Mouse (Mus musculus): ENCODE data around the gene Sptssa.

Gene Sptssa

DNA sequence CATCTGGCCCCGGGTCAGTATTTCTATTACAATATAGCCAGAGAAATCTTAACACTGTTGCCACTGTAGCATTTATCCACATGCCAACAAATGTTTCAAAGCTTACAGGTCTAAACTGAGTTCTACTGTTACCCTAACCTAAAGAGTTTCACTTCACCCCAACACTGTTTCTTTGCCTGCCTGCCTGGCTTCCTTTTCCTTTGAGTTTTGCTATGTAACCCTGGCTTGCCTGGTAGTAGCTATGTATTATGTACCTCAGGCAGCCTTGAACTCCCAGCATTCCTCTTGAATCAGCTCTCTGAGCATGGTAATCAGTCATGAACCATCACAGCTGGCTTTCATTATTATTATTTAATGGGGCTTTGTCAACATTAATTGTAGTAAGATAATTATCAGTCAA lies 1.6 kb downstream of the Sptssa start:
- DNase-seq = no peak

DNA sequence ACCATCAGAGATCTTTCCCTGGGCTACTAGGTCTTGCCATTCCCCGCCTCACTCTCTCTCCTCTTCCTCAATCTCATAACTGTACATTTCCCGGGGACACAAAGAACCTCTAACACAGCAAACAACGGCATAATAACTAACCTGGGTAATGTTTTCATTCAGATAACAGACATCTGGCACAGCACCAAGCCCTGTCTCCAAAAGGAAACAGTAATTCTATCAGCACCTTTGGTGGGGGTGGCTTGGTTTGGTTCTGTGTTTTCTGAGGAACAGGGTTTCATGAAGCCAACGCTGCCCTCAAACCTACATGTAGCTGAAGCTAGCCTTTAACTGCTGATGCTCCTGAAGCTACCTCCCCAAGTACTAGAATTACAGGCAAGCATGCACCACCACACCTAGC lies 2.2 kb downstream of the Sptssa start:
- no peak for DNase-seq

DNA sequence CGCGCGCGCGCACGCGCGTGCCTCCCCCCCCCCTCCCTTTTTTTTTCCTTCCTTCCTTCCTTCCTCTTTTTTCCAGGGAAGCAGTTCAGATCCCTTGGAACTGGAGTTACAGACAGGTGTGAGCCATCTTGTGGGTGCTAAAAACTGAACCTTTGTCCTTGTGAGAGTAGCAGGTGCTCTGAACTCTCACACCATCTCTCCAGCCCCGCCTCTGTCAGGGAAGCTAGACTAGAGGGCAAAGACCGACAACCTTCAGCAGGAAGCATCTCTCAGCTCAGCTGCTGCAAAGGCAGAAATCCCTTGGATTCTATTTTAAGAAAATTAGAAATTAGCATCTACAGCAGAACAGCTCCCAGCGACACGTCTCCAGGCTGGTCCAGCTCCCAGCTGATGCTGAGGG lies 4.0 kb downstream of the Sptssa start:
- no peak for DNase-seq

DNA sequence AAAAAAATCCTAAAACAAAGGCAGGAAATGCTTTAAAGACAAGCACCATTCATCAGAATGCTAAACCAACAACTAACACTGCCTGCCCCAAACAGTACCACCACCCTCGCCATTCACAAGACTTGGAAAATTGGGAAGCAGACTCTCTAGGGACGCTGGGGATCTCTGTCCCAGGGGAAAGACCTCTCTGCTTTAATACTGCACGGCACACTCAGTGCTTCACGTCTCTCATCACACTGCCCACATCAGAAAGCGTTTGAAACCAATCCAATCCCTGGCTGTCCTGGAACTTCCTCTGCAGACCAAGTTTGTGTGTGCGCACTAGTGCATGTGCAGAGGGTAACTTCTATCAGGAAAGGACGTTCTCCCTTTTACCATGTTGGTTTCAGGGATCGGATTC lies 4.6 kb downstream of the Sptssa start:
- no peak for DNase-seq

DNA sequence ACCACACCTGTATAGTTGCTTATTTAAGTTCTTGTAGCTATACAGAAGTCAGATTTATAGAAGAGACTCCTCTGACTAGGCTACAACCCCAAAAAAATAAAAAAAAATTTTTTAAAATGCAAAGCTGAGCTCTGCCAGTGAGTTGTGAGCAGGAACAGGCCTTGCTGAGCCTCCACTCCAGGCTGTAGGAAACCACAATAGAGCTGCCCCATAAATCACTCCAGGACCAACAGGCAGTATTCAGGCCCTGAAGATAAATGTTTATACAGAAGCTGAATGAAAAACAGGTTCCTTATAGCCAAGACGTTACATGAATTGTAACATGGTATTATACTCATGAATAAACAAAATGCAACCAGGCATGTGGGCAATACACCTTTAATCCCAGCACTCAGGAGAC lies 5.2 kb downstream of the Sptssa start:
- no peak for DNase-seq

DNA sequence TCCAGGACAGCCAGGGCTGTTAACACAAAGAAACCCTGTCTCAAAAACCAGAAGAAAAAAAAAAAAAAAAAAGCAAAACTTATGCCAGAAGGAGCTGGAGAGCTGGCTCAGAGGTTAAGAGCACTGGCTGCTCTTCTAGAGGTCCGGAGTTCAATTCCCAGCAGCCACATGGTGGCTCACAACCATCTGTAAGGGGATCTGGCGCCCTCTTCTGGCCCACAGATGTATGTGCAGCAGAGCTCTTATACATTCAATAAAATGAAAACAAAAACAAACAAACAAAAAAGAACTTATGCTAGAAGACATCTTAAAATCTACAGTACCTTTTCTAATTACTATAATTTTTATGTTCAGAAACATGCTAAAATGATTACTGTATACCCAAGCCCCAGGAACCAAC lies 11.4 kb downstream of the Sptssa start:
- DNase-seq = no peak

DNA sequence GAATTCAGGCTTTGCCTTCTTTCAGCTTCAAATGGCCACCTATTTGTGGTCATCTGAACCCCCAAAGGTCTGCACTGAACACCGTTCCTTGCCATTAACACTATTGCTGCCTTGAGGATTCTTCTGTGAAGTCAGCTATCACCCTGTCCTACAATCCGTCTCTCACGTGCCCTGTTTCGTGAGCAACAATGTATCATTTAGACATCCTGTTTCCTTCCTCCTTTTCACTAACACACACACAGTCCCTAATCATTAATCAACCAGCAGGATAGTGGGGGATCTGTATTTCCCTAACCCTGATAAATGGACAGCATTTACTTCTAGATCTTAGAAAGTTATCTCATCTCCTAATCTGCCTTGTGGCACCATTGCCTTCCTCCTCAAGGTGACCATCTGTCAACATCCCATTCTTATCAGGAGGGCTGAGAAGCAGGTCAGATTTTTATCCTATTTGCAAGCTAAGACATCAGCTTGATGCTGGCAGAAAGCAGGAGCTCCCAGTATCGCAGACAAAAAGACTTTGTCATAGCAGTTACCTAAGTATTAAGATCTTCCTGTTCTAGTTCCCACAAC lies 13.0 kb downstream of the Sptssa start:
- no peak for DNase-seq

DNA sequence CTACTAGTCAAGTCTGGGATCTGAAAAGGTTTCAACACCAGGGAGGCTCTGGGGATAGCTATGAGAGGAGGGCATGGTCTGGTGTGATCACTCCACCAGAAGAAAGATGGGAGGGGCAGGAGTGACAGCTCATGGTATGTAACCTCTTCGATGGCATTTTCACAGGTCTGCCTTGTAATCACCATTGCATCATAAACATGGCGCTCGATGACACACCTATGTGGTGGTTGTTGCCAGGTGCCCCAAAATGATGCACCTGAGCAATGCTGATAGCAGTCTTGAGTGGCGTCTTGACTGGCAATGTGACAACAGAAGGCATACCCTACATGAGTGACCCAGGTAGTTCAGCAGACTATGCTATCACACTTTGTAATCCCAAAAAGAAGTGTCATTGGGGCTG lies 15.0 kb downstream of the Sptssa start:
- no peak for DNase-seq

DNA sequence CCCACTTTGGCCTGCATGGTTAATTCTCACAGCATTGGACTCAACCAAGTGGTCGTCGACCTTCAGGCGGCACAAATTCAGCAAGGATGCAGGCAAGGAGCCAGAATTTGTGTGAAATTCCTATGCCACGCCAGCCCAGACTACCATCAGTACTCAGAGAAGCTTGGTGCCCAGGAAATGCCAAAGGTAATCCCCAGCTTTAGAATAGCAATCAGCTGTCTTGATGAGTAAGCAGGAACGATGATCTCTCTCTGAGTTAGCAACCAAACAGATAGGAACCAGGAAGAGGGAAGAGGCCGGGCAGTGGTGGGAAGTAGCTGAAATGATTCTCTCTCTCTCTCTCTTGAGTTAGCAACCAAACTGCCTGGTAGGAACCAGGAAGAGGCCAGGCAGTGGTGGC lies 16.1 kb downstream of the Sptssa start:
- DNase-seq = no peak

DNA sequence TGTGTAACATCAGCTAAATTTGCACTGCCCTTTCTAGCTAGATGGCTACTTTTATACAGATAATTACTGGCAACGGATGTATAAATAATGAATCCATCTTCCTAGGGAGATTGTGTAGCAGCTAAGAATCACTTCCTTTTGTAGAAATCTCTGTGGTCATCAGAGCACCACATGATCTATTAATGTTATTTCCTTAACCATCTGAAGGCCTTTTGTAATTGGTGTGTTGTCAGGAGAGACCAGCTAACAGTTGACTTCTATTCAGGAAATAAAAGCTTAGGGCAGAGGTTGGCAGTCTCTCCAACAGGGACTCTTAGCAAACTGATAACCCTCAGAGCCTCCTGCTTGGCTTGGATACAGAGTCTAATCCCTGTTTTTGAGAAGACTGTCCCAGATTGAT lies 19.3 kb downstream of the Sptssa start:
- DNase-seq = no peak

DNA sequence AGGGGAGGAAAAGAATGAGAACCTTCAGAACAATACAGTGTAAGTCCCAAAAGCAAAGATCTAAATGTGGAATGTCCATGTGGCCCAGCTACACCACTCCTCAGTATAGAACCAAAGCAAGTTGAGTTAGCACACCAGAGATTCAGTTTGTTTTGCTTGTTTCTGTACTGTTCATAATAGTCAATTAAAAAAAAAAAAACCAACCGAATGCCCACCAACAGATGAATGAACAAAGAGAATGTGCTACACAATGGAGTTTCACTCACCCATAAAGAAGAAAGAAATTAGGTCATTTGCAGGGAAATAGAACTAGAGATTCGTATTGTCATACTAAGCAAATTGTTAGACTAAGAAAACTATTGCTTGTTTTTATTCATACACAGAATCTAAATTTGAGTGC lies 24.2 kb downstream of the Sptssa start:
- DNase-seq = no peak

DNA sequence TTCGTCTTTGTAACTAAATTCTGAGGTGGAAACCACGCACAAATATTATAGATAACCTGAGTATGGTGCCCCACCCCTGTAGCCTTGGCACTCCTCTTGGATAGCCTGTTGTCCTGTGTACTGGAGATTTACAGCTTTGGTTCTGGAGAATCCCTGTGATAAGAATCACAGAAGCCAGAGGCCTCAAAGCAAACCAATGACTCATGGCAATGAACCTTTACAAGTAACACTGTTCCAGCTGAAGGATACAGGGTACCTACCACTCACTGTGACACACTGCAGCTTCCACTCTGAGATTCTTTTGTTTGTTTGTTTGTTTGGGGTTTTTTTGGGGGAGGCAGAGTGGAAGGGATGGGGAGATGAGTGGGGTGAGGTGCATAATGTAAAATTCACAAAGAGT lies 34.4 kb downstream of the Sptssa start:
- no peak for DNase-seq

DNA sequence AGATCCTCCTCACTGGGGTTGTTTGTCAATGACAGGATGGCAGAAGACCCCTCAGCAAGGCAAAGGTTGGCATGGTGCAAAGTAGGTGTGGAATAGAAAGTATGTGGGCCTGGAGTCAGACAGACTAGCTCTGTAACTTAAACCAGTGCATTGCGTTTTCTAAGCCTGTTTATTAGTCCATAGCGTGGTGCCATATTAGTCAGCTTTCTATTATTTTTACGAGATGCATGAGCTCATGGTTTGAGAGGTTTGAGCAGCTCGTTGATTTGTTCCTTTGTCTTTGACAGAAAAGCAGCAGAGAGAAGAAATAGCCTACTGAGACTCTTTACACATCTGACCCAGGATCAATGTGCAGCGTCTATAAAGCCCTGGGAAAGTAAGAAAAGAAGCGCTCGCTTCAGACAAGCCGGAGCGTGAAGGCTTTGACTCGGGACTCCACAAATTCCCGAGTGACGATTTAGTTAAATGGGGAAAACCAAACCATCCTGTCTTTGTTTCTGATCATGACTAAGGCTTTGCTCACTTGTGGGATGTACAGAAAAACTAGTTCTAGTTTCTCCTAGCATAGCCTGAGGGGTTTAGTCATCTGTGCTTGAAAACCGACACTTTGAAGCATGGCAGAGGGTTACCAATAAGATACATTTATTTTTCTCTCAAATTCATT lies 36.2 kb downstream of the Sptssa start:
- no peak for DNase-seq

DNA sequence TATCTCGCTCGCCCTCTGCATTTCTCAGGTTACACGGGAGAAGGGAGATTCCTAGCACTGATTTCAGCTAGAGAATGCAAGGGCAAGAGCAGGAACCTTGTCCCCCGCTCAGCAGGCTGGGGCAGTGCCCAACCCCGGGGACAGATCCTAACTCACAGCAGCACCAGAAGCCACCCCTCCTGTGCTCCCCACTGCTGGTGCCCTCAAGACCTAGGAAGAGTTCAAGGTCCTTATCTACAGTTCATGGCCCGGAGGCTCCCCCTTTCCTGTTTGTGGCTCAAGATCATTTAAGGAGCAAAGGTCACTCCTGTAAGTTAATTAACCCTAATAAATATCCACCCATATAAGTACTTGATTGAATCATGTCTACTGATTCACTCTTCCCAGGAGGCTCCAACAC lies 47.4 kb downstream of the Sptssa start:
- DNase-seq = no peak

DNA sequence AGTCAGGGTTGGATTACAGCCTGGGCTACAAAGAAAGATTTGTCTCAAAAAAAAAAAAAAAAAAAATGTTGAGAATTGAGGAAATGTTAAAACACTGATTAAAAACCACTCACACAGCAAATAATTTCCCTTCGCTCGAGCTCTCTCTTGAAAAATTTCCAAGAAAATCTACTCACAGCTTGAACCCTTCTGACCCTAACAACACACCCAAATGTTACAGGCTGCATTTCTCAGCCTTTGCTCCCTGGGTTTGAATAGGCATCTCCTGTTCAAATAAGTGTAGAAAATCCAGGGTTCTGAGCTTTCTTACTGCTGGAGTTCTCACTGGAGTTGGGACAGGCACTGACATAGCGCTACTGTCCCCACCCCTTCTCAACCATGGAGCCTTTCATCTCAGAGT lies 51.2 kb downstream of the Sptssa start:
- no peak for DNase-seq

DNA sequence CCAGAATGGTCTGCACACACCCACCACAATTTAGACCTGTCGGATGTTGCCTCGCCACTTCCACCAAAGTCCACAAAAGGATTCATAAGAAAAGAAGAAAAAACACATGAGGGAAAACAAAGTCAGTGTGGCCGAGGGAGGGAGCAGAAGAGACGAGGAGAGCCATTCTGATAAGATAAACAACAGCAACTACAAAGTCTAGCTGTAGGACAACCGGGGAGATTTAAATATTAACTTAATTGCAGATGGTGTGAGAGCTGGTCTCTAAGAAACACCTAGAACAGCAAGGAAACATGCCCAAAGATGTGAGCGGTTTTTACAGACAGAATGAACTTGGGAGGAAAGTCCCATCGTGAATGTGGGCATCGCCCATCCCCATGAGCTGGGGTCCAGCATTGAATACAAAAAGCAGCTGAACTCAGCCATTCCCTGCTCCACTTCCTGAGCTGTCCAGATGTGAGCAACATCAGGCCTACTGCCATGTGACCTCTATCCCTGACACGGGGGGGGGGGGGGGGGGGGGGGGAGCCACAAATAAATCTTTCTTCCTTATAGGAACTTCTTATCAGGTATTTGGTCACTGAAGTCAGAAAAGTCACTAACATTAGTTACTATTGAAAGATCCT lies 52.7 kb downstream of the Sptssa start:
- DNase-seq = no peak

DNA sequence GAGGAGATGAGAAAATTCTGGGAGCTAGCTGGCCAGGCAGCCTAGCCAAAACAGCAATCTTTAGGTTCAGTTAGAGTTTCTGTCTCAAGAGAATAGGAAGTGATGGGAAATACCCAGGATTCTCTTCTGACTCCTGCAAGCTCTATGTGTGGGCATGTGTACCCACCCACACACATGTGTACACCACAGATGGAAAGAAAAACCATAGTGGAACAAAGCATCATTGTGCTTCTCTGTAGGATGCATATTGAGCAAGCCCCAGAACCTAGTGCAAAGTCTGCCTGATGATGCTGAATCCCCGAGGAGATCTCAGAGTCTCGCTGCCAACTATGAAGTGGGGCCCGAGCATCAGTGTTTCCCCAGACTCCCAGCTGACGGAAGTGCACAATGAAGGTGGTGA lies 55.9 kb downstream of the Sptssa start:
- DNase-seq = no peak

DNA sequence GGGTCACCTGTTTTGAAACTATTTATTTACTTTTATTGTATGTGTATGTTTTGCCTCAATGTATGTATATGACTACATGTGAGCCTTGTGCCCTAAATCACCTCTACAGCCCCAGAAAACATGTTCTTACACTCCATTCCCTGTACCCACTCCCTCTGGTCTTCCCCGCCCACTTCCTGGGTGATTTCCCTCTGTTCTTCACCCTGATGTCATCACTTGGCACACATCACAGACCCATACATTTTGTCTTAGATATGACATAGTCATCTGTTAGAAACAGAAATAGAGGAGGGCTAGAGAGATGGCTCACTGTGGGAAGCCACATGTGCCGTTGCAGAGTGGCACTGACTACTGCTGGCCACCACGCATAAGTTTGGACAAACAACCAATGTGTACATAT lies 58.0 kb downstream of the Sptssa start:
- no peak for DNase-seq

DNA sequence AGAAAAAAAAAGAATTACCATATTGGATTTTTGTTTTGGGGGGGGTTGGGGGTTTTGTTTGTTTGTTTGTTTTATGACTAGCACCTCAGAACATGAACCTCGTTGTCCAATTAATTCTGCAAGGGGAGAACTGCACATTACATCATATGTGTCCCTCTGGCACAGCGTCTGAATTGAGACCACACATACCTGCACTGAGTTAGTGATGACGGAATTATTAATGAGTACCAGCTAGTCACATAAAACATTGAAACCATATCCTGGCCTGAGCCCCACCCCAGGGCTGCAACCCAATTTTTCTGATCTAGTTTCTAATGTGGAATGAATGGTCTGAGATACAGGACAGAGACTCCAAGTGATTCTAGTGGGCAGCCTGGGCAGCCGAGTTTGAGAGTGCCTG lies 59.7 kb downstream of the Sptssa start:
- DNase-seq = no peak

All from lung, postnatal 4 days (tissue).